Mouse (Mus musculus) forebrain, postnatal 0 days (tissue): ENCODE measurements at regions not wholly inside any gene's neighbourhood (a gene's known extent, or its start where the extent isn't known, plus 50 kb on each side); places are given as distances from the start of the nearest gene placed in this dataset.

Experiments used
- ATAC-seq: fragments of 200-750 bp; cut with Nextera tagmentation; 2 replicates; pipeline ENCODE4 v1.8.0; 2017; ENCODE audit warnings: mild to moderate bottlenecking, moderate library complexity
- DNase-seq: peaks from one replicate; pipeline ENCODE4 v3.0.0-alpha.2; 2015
- H3K27ac ChIP-seq: fragments of 300-500 bp; sonication (generic); 2 replicates; pipeline ENCODE4 v1.5.1; 2014; ENCODE audit warnings: low read depth, mild to moderate bottlenecking, antibody characterized with exemption, low read length, moderate library complexity, mixed read lengths
- H3K27me3 ChIP-seq: fragments of 300-500 bp; sonication (generic); 2 replicates; pipeline ENCODE4 v1.6.1; 2014; ENCODE audit warnings: mild to moderate bottlenecking, low read length, mixed read lengths; ENCODE audit not compliant: insufficient read depth
- H3K36me3 ChIP-seq: fragments of 300-500 bp; sonication (generic); 2 replicates; pipeline ENCODE4 v1.6.1; 2014; ENCODE audit warnings: mild to moderate bottlenecking, moderate library complexity; ENCODE audit not compliant: insufficient read depth
- H3K4me1 ChIP-seq: fragments of 300-500 bp; sonication (generic); 2 replicates; pipeline ENCODE4 v1.6.1; 2014; ENCODE audit warnings: antibody characterized with exemption; ENCODE audit not compliant: insufficient read depth
- H3K4me2 ChIP-seq: fragments of 300-500 bp; sonication (generic); 2 replicates; pipeline ENCODE4 v1.6.1; 2014; ENCODE audit warnings: low read depth, mild to moderate bottlenecking, moderate library complexity
- H3K4me3 ChIP-seq: fragments of 300-500 bp; sonication (generic); 2 replicates; pipeline ENCODE4 v1.5.1; 2014; ENCODE audit warnings: low read depth, low read length, mixed read lengths
- H3K9ac ChIP-seq: fragments of 300-500 bp; sonication (generic); 2 replicates; pipeline ENCODE4 v1.6.1; 2014; ENCODE audit warnings: mild to moderate bottlenecking
- H3K9me3 ChIP-seq: fragments of 300-500 bp; sonication (generic); 2 replicates; pipeline ENCODE4 v1.6.1; 2016; ENCODE audit warnings: low read length
- CTCF ChIP-seq: sonication (generic); IDR thresholded peaks from 2 replicates; pipeline ENCODE4 v1.5.1; 2016; ENCODE audit warnings: antibody characterized with exemption, control low read depth, low read depth
- WGBS: fragments of 180-500 bp; shearing (Covaris S2); extraction: QIAGEN DNeasy Blood & Tissue Kit; methylation state at CpG from one replicate; pipeline ENCODE4 v1.1.7; 2014; 5-methylcytosine and 5-hydroxymethylcytosine counted together

- Histone ChIP-seq H3K27ac (no peak overlapping the region), H3K27me3 (no peaks in the 10 kb centered on the region), H3K9ac (no peak overlapping the region), H3K4me1 (no peaks in the 10 kb centered on the region), H3K4me2 (no peak overlapping the region), H3K9me3 (no peaks in the 10 kb centered on the region), H3K4me3 (no peak overlapping the region), H3K36me3 (no peaks in the 10 kb centered on the region)
- WGBS = 95% methylated on average over 6 of the region's 6 CpGs
- no peak for DNase-seq
- no peak for TF ChIP-seq CTCF
- ATAC-seq = no peak
Observed at GRCm38 (mm10) chr9:101416321-101416720, 164.7 kb upstream of the Ppp2r3a start.

- H3K36me3 ChIP-seq = no peaks in the 10 kb centered on the region
- no peaks in the 10 kb centered on the region for H3K9me3 ChIP-seq
- no peak overlapping the region for H3K4me2 ChIP-seq
- no peak overlapping the region for H3K9ac ChIP-seq
- no peaks in the 10 kb centered on the region for H3K27me3 ChIP-seq
- H3K27ac ChIP-seq = no peak overlapping the region
- WGBS = 86% methylated on average over 3 of the region's 3 CpGs
- DNase-seq = no peak
- ATAC-seq = no peak
- TF ChIP-seq CTCF = no peak
- H3K4me3 ChIP-seq = no peak overlapping the region
- peaks cover 1% of the 10 kb centered on the region; the same call in 1 of the 2 replicates for H3K4me1 ChIP-seq
Observed at GRCm38 (mm10) chr9:101413071-101413633, 161.6 kb upstream of the Ppp2r3a start.

DNA sequence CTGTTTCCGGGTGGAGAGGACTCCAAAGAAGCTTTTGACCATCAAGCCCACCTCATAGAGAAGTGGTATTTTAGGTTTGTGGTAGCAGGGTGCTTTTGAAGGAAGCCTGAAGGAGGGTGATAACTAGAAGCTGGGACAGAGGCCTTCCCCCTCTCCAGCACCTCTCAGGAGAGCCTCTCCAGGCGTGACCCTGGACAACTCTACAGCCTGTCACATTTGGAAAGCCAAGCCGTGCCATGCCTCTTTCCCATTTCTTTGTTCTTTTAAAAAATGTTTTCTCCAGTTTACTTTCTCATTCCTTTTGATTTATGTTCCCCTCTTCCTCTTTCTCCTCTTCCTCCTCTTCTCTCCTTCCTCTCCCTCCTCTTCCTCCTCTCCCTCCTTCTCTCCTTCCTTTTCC lies 160.4 kb upstream of the Ppp2r3a start:
- Histone ChIP-seq H3K9ac (no peak overlapping the region), H3K36me3 (no peaks in the 10 kb centered on the region), H3K4me3 (no peak overlapping the region), H3K4me1 (peaks cover 11% of the 10 kb centered on the region), H3K27me3 (no peaks in the 10 kb centered on the region), H3K27ac (no peak overlapping the region), H3K4me2 (no peak overlapping the region), H3K9me3 (no peaks in the 10 kb centered on the region)
- WGBS = 90% methylated on average over 3 of the region's 3 CpGs
- no peak for TF ChIP-seq CTCF
- DNase-seq (no peak), ATAC-seq (no peak)

DNA sequence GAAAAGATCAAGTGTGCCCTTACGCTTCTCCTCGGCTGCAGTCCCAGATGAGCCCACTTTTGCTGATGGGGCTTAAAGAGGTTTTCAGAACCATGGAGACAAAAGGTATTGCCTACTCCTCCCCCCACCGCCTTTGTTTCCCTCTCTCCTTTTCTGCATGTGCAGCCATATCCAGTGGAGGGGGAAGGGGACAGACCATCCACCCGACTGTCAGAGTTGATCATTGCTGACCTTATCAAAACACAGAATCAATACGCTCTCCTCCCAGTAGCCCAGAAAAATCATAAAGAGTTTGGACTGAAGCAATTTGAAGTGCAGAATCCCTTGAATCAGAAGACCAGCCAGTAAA lies 159.9 kb upstream of the Ppp2r3a start:
- no peak overlapping the region for H3K4me2 ChIP-seq
- 55% methylated on average over 5 of the region's 5 CpGs for WGBS
- H3K4me3 ChIP-seq = no peak overlapping the region
- ATAC-seq (no peak), DNase-seq (no peak)
- no peak for TF ChIP-seq CTCF
- H3K9ac ChIP-seq = no peak overlapping the region
- peaks cover 13% of the 10 kb centered on the region for H3K4me1 ChIP-seq
- H3K27ac ChIP-seq = no peak overlapping the region
- no peaks in the 10 kb centered on the region for H3K36me3 ChIP-seq
- no peaks in the 10 kb centered on the region for H3K9me3 ChIP-seq
- no peaks in the 10 kb centered on the region for H3K27me3 ChIP-seq

GRCm38 (mm10) chr9:101410783-101411531 lies 159.4 kb upstream of the Ppp2r3a start:
- no peak overlapping the region for H3K9ac ChIP-seq

GRCm38 (mm10) chr9:101410348-101410747 lies 158.8 kb upstream of the Ppp2r3a start:
- Histone ChIP-seq H3K36me3 (no peaks in the 10 kb centered on the region), H3K4me2 (no peak overlapping the region), H3K9me3 (no peaks in the 10 kb centered on the region), H3K27ac (no peak overlapping the region), H3K9ac (no peak overlapping the region), H3K4me1 (peaks cover 13% of the 10 kb centered on the region), H3K27me3 (no peaks in the 10 kb centered on the region), H3K4me3 (no peak overlapping the region)
- ATAC-seq (no peak), DNase-seq (no peak)
- TF ChIP-seq CTCF = no peak
- 55% methylated on average over 3 of the region's 3 CpGs for WGBS

More at GRCm38 (mm10) chr9:101410783-101411531, 159.4 kb upstream of the Ppp2r3a start:
- TF ChIP-seq CTCF = no peak
- peaks cover 13% of the 10 kb centered on the region for H3K4me1 ChIP-seq
- no peak overlapping the region for H3K4me3 ChIP-seq
- no peaks in the 10 kb centered on the region for H3K36me3 ChIP-seq
- WGBS = 67% methylated on average over 21 of the region's 21 CpGs
- no peaks in the 10 kb centered on the region for H3K9me3 ChIP-seq
- DNase-seq (no peak), ATAC-seq (peak; percentile 35; the same call in 1 of the 2 replicates)
- no peak overlapping the region for H3K4me2 ChIP-seq
- no peak overlapping the region; the same call in 1 of the 2 replicates for H3K27ac ChIP-seq
- H3K27me3 ChIP-seq = no peaks in the 10 kb centered on the region

GRCm38 (mm10) chr9:101408116-101408515 lies 156.5 kb upstream of the Ppp2r3a start:
- Histone ChIP-seq H3K27me3 (no peaks in the 10 kb centered on the region), H3K4me1 (peaks cover 23% of the 10 kb centered on the region), H3K27ac (peak overlapping the region; percentile 69), H3K9me3 (no peaks in the 10 kb centered on the region), H3K4me3 (no peak overlapping the region), H3K4me2 (no peak overlapping the region), H3K9ac (no peak overlapping the region), H3K36me3 (no peaks in the 10 kb centered on the region)
- no peak for TF ChIP-seq CTCF
- no peak for DNase-seq
- WGBS = 94% methylated on average over 1 of the region's 1 CpGs
- no peak for ATAC-seq
